Comparison of ENCODE assay signal across 12 mouse cellular contexts in the genomic region with DNA sequence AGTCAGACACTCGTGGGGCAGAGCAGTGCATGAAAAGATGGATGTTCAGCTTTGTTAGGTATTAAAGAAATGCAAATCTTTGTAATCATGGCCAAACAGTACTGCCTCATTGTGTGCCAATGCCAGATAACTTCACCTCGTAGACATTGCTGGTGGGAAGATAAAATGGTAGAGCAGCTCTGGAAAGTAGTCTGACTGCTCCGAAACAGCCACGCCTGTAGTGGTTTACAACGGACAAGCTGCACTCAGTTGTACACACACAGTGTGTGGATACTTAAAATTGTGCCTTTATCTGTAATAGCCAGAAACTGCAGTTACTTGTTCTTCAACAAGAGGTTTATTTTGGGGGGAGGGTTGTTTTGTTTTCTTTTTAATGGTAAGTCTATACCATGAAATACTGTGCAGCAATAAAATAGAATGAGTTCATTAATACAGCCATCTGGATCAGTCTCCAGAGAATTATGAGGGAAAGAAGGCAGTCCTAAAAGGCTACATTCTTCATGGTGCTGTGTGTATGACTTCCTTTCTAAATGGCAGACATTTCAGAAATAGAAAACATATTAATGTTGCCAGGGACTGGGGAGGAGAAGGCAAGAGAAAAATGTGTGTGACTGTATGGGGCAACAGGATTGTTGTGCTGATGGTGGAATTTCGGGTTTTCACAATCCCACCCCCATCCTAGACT. TPM values are rescaled to one million over a fixed set of nuclear protein-coding genes. Genes with fewer than 3 reads are reported as not detected.
DNase-seq lines count a peak whose midpoint lies in the region; ATAC-seq and TF ChIP-seq lines count a peak whose summit lies in the region.
"Had no signal": no experiment of that assay in that cellular context is flagged by ENCODE, and none has a peak within 500 bp of the region (broad histone marks: within the 10 kb centered on the region; RNA-seq: fewer than 3 reads in every experiment).

No protein-coding gene starts in this region.

- no peak overlapping the region for H3K4me3 ChIP-seq in kidney, embryonic 15.5 days (replicated peaks)
- no peak overlapping the region for H3K4me3 ChIP-seq in intestine, embryonic 16.5 days (ENCODE audit: low read length)
- peak overlapping the region; percentile 22 for H3K4me3 ChIP-seq in liver, embryonic 16.5 days (ENCODE audit: low read depth, low read length)
- H3K4me3 ChIP-seq in left cerebral cortex, adult 2 months = no peak overlapping the region

- no peaks in the 10 kb centered on the region for H3K27me3 ChIP-seq in kidney, embryonic 15.5 days
- H3K27me3 ChIP-seq in intestine, embryonic 16.5 days (replicated peaks; ENCODE audit: control insufficient read depth, insufficient read depth, low read length) = no peaks in the 10 kb centered on the region
- no peaks in the 10 kb centered on the region for H3K27me3 ChIP-seq in liver, embryonic 16.5 days (ENCODE audit: control insufficient read depth, insufficient read depth, low read depth, low read length)
- H3K27me3 ChIP-seq: CH12.LX had no signal

- peaks cover 13% of the 10 kb centered on the region for H3K36me3 ChIP-seq in kidney, embryonic 15.5 days
- H3K36me3 ChIP-seq in intestine, embryonic 16.5 days (ENCODE audit: control insufficient read depth, insufficient read depth, low read length) = no peaks in the 10 kb centered on the region
- peaks cover 4% of the 10 kb centered on the region for H3K36me3 ChIP-seq in liver, embryonic 16.5 days (ENCODE audit: control insufficient read depth, insufficient read depth)

- ATAC-seq in kidney, embryonic 15.5 days (replicated peaks; ENCODE audit: low FRiP score) = peak; percentile 59
- peak; percentile 49; the same call in 1 of the 2 replicates for ATAC-seq in intestine, embryonic 16.5 days
- peak; percentile 87 for ATAC-seq in liver, embryonic 16.5 days (ENCODE audit: low read depth)

- peaks cover 39% of the 10 kb centered on the region for H3K4me1 ChIP-seq in kidney, embryonic 15.5 days
- H3K4me1 ChIP-seq in intestine, embryonic 16.5 days (ENCODE audit: control insufficient read depth, insufficient read depth, low read length) = peaks cover 3% of the 10 kb centered on the region; the same call in 1 of the 2 replicates
- H3K4me1 ChIP-seq in liver, embryonic 16.5 days (ENCODE audit: control insufficient read depth, low read depth, low read length) = peaks cover 68% of the 10 kb centered on the region

- H3K9ac ChIP-seq in kidney, embryonic 15.5 days = no peak overlapping the region
- H3K9ac ChIP-seq in intestine, embryonic 16.5 days (ENCODE audit: low read depth, low read length) = no peak overlapping the region
- no peak overlapping the region for H3K9ac ChIP-seq in liver, embryonic 16.5 days (ENCODE audit: low read depth, low read length)

- no peak for TF ChIP-seq CTCF in left cerebral cortex, adult 2 months (IDR thresholded peaks at IDR 0.05)

- H3K27ac ChIP-seq in kidney, embryonic 15.5 days = no peak overlapping the region
- no peak overlapping the region for H3K27ac ChIP-seq in intestine, embryonic 16.5 days (ENCODE audit: low read length)
- peak overlapping the region; percentile 83 for H3K27ac ChIP-seq in liver, embryonic 16.5 days (ENCODE audit: low read length)
- H3K27ac ChIP-seq in left cerebral cortex, adult 2 months = no peak overlapping the region

- 70% methylated on average over 6 of the region's 6 CpGs for WGBS in kidney, embryonic 15.5 days
- 68% methylated on average over 6 of the region's 6 CpGs for WGBS in intestine, embryonic 16.5 days
- 22% methylated on average over 6 of the region's 6 CpGs for WGBS in liver, embryonic 16.5 days (ENCODE audit: insufficient replicate concordance)

- intact Hi-C loops in left cerebral cortex, adult 2 months (cut with DNase I) = no loop called here

- no peak overlapping the region for H3K4me2 ChIP-seq in kidney, embryonic 15.5 days
- H3K4me2 ChIP-seq in intestine, embryonic 16.5 days (ENCODE audit: low read depth, low read length) = no peak overlapping the region
- H3K4me2 ChIP-seq in liver, embryonic 16.5 days (ENCODE audit: low read depth, low read length) = peak overlapping the region; percentile 56

- no peaks in the 10 kb centered on the region for H3K9me3 ChIP-seq in kidney, embryonic 15.5 days (replicated peaks)
- H3K9me3 ChIP-seq in intestine, embryonic 16.5 days (ENCODE audit: control insufficient read depth, low read length) = no peaks in the 10 kb centered on the region
- H3K9me3 ChIP-seq in liver, embryonic 16.5 days (replicated peaks; ENCODE audit: control insufficient read depth, low read length) = no peaks in the 10 kb centered on the region

- DNase-seq in kidney, adult 9 months = no peak
- DNase-seq in c-Kit-negative CD71-positive TER-119-positive erythroid progenitor cells, embryonic 14.5 days (ENCODE audit: low read depth, low spot score) = peak; percentile 61
- DNase-seq in left cerebral cortex, adult 2 months (ENCODE audit: extremely low spot score in 1 of 2, low spot score in 2 of 2) = no peak
- no peak for DNase-seq in lung, postnatal 36 days
- no peak for DNase-seq in adrenal gland, postnatal 25 days
- DNase-seq: cerebellum, postnatal 14 days; gastrocnemius, postnatal 10 days; thymus, adult 2 months had no signal

RNA-seq across cellular contexts. Expression of gene Lpin2, which starts 29.7 kb away (rescaled TPM):
- 70.7 and 75.3 TPM in 2 replicates for polyA plus RNA-seq in kidney, embryonic 15.5 days (2015; fragmentation: Nextera tagmentation; extraction: Ambion mirVana)
- 19.2 and 22.7 TPM in 2 replicates for polyA plus RNA-seq in intestine, embryonic 16.5 days (2015; fragmentation: Nextera tagmentation; extraction: Ambion mirVana)
- polyA plus RNA-seq in liver, embryonic 16.5 days (2015; fragmentation: Nextera tagmentation; extraction: Ambion mirVana) = 46.8 and 51.5 TPM in 2 replicates
- total RNA-seq in left cerebral cortex, adult 2 months (2021) = 10 to 100 TPM; 85.2 to 86.5 TPM
- 47.3 and 50.6 TPM in 2 replicates for total RNA-seq in adrenal gland, postnatal 25 days (2021)
